Mouse (Mus musculus) heart, embryonic 16.5 days (tissue): ENCODE measurements at regions not wholly inside any gene's neighbourhood (a gene's known extent, or its start where the extent isn't known, plus 50 kb on each side); places are given as distances from the start of the nearest gene placed in this dataset.

Experiments
- ATAC-seq: fragments of 200-750 bp; cut with Nextera tagmentation; replicated peaks from 2 replicates; pipeline ENCODE4 v1.8.0; 2017; ENCODE audit warnings: moderate number of reproducible peaks; ENCODE audit not compliant: insufficient read depth, low FRiP score; ENCODE audit errors: extremely low read depth
- H3K27ac ChIP-seq: fragments of 300-500 bp; sonication (generic); 2 replicates; pipeline ENCODE4 v1.5.1; 2014; ENCODE audit warnings: mild to moderate bottlenecking, low read length, control low read depth, moderate library complexity
- H3K27me3 ChIP-seq: fragments of 300-500 bp; sonication (generic); 2 replicates; pipeline ENCODE4 v1.6.1; 2014; ENCODE audit warnings: low read length, mixed read lengths; ENCODE audit not compliant: control insufficient read depth, insufficient read depth
- H3K36me3 ChIP-seq: fragments of 300-500 bp; sonication (generic); 2 replicates; pipeline ENCODE4 v1.6.1; 2014; ENCODE audit not compliant: control insufficient read depth, insufficient read depth
- H3K4me1 ChIP-seq: fragments of 300-500 bp; sonication (generic); 2 replicates; pipeline ENCODE4 v1.6.1; 2014; ENCODE audit warnings: low read length, mixed read lengths; ENCODE audit not compliant: control insufficient read depth, insufficient read depth
- H3K4me2 ChIP-seq: fragments of 300-500 bp; sonication (generic); 2 replicates; pipeline ENCODE4 v1.6.1; 2014; ENCODE audit warnings: low read depth, mild to moderate bottlenecking, control low read depth, low read length
- H3K4me3 ChIP-seq: fragments of 300-500 bp; sonication (generic); 2 replicates; pipeline ENCODE4 v1.5.1; 2014; ENCODE audit warnings: mild to moderate bottlenecking, control low read depth, low read length
- H3K9ac ChIP-seq: fragments of 300-500 bp; sonication (generic); 2 replicates; pipeline ENCODE4 v1.6.1; 2014; ENCODE audit warnings: low read length, control low read depth
- H3K9me3 ChIP-seq: fragments of 300-500 bp; sonication (generic); replicated peaks from 2 replicates; pipeline ENCODE4 v1.6.1; 2016; ENCODE audit warnings: low read length; ENCODE audit not compliant: control insufficient read depth
- WGBS: fragments of 180-500 bp; shearing (Covaris S2); extraction: QIAGEN DNeasy Blood & Tissue Kit; methylation state at CpG from one replicate; pipeline ENCODE4 v1.1.7; 2014; 5-methylcytosine and 5-hydroxymethylcytosine counted together

- H3K9ac ChIP-seq: peak overlapping the region; percentile 29; the same call in 1 of the 2 replicates
- peak overlapping the region; percentile 93 for H3K27ac ChIP-seq
- no peak overlapping the region for H3K4me3 ChIP-seq
- 15% methylated on average over 11 of the region's 11 CpGs for WGBS
- H3K4me2 ChIP-seq: peak overlapping the region; percentile 46
- H3K27me3 ChIP-seq: no peaks in the 10 kb centered on the region
- no peaks in the 10 kb centered on the region for H3K9me3 ChIP-seq
- ATAC-seq: 0 out of 2 replicates have a peak, but pooled peaks have one; percentile 29
- H3K4me1 ChIP-seq: peaks cover 26% of the 10 kb centered on the region
- no peaks in the 10 kb centered on the region for H3K36me3 ChIP-seq
These were observed 99.6 kb upstream of the Sesn3 start for GRCm38 (mm10) chr9:14175041-14175881.

GRCm38 (mm10) chr9:14179777-14180176 is 95.1 kb upstream of the Sesn3 start:
- H3K27me3 ChIP-seq: no peaks in the 10 kb centered on the region
- H3K36me3 ChIP-seq: no peaks in the 10 kb centered on the region
- H3K4me2 ChIP-seq: no peak overlapping the region
- ATAC-seq: no peak
- 0 out of 2 replicates have a peak overlapping the region, but pooled peaks have one; percentile 11 for H3K9ac ChIP-seq
- no peak overlapping the region for H3K27ac ChIP-seq
- no peaks in the 10 kb centered on the region for H3K9me3 ChIP-seq
- H3K4me1 ChIP-seq: peaks cover 8% of the 10 kb centered on the region
- 79% methylated on average over 1 of the region's 1 CpGs for WGBS
- no peak overlapping the region for H3K4me3 ChIP-seq

GRCm38 (mm10) chr9:14184261-14184660 is 90.6 kb upstream of the Sesn3 start:
- no peak for ATAC-seq
- 85% methylated on average over 4 of the region's 4 CpGs for WGBS
- H3K27ac ChIP-seq: no peak overlapping the region
- no peak overlapping the region for H3K4me2 ChIP-seq
- H3K4me3 ChIP-seq: no peak overlapping the region
- no peaks in the 10 kb centered on the region for H3K27me3 ChIP-seq
- no peaks in the 10 kb centered on the region for H3K9me3 ChIP-seq
- no peaks in the 10 kb centered on the region for H3K4me1 ChIP-seq
- no peaks in the 10 kb centered on the region for H3K36me3 ChIP-seq
- H3K9ac ChIP-seq: no peak overlapping the region

GRCm38 (mm10) chr9:14185681-14186080 is 89.2 kb upstream of the Sesn3 start:
- H3K27me3 ChIP-seq: no peaks in the 10 kb centered on the region
- H3K4me2 ChIP-seq: no peak overlapping the region
- H3K9me3 ChIP-seq: no peaks in the 10 kb centered on the region
- H3K4me3 ChIP-seq: no peak overlapping the region
- WGBS: 52% methylated on average over 2 of the region's 2 CpGs
- H3K9ac ChIP-seq: no peak overlapping the region
- H3K36me3 ChIP-seq: no peaks in the 10 kb centered on the region
- no peak for ATAC-seq
- H3K4me1 ChIP-seq: no peaks in the 10 kb centered on the region
- H3K27ac ChIP-seq: no peak overlapping the region

GRCm38 (mm10) chr9:14187753-14188152 is 87.1 kb upstream of the Sesn3 start:
- no peak for ATAC-seq
- WGBS: 88% methylated on average over 1 of the region's 1 CpGs

GRCm38 (mm10) chr9:14188504-14188903 is 86.4 kb upstream of the Sesn3 start:
- Histone ChIP-seq H3K4me3 (no peak overlapping the region), H3K4me2 (no peak overlapping the region), H3K27me3 (no peaks in the 10 kb centered on the region), H3K36me3 (no peaks in the 10 kb centered on the region), H3K9ac (no peak overlapping the region), H3K9me3 (no peaks in the 10 kb centered on the region), H3K27ac (no peak overlapping the region), H3K4me1 (no peaks in the 10 kb centered on the region)
- WGBS: 84% methylated on average over 2 of the region's 2 CpGs
- no peak for ATAC-seq

More at GRCm38 (mm10) chr9:14187753-14188152, 87.1 kb upstream of the Sesn3 start:
- no peak overlapping the region for H3K4me2 ChIP-seq
- no peaks in the 10 kb centered on the region for H3K9me3 ChIP-seq
- H3K36me3 ChIP-seq: no peaks in the 10 kb centered on the region
- no peak overlapping the region for H3K9ac ChIP-seq
- H3K4me1 ChIP-seq: no peaks in the 10 kb centered on the region
- H3K4me3 ChIP-seq: no peak overlapping the region
- no peaks in the 10 kb centered on the region for H3K27me3 ChIP-seq
- no peak overlapping the region for H3K27ac ChIP-seq

GRCm38 (mm10) chr9:14190660-14191059 is 84.2 kb upstream of the Sesn3 start:
- Histone ChIP-seq H3K4me1 (no peaks in the 10 kb centered on the region), H3K4me3 (no peak overlapping the region), H3K36me3 (no peaks in the 10 kb centered on the region), H3K27ac (no peak overlapping the region), H3K27me3 (no peaks in the 10 kb centered on the region), H3K9me3 (no peaks in the 10 kb centered on the region), H3K9ac (no peak overlapping the region), H3K4me2 (no peak overlapping the region)
- no peak for ATAC-seq
- WGBS: 50% methylated on average over 9 of the region's 9 CpGs

GRCm38 (mm10) chr9:14194748-14195147 is 80.1 kb upstream of the Sesn3 start:
- WGBS: 82% methylated on average over 5 of the region's 5 CpGs
- Histone ChIP-seq H3K4me1 (no peaks in the 10 kb centered on the region), H3K27me3 (no peaks in the 10 kb centered on the region), H3K9ac (no peak overlapping the region), H3K4me2 (no peak overlapping the region), H3K9me3 (no peaks in the 10 kb centered on the region), H3K4me3 (no peak overlapping the region), H3K36me3 (no peaks in the 10 kb centered on the region), H3K27ac (no peak overlapping the region)
- ATAC-seq: no peak

GRCm38 (mm10) chr9:14199116-14199515 is 75.8 kb upstream of the Sesn3 start:
- ATAC-seq: no peak
- Histone ChIP-seq H3K36me3 (no peaks in the 10 kb centered on the region), H3K4me3 (no peak overlapping the region), H3K4me2 (no peak overlapping the region), H3K9me3 (no peaks in the 10 kb centered on the region), H3K9ac (no peak overlapping the region), H3K4me1 (peaks cover 2% of the 10 kb centered on the region), H3K27me3 (no peaks in the 10 kb centered on the region; the same call in 1 of the 2 replicates), H3K27ac (no peak overlapping the region)
- WGBS: 70% methylated on average over 3 of the region's 3 CpGs
